Mouse (Mus musculus) olfactory bulb, adult 2 months (tissue): Measurements from ENCODE around the gene Asb4.

ENCODE experiments used
- CTCF ChIP-seq: fragments of 200-500 bp; IDR thresholded peaks from 2 replicates; pipeline ENCODE4 v1.5.1; 2012; ENCODE audit warnings: low read depth, mild to moderate bottlenecking, low read length, moderate library complexity; ENCODE audit not compliant: insufficient read depth
- POLR2A ChIP-seq: fragments of 200-500 bp; IDR thresholded peaks from 2 replicates; pipeline ENCODE4 v1.6.1; 2012; ENCODE audit warnings: mild to moderate bottlenecking, low read depth, low read length, moderate library complexity; ENCODE audit not compliant: insufficient read depth

DNA sequence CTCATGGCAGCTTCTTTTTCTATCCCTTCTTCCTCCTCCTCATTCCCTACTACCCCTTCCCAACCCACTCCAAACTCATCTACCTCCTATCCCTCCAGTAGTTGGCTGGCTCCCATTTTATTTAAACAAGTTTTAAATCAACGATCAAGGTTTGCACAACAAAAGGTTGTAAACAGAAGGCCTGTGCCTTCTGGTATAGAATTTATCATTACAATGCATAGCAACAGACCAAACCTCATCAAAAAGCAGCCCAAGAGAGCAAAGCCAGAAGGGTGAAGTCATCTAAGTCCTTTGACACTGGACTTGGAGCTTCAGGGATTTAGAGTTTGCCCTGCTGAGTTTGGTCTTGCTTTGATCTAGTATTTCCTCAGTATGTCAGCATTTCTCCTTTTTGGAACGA lies 97.9 kb downstream of the Asb4 start:
- TF ChIP-seq CTCF: no peak
- no peak for TF ChIP-seq POLR2A
